Mouse (Mus musculus): Measurements from ENCODE around the gene Pde1c. TPM values are rescaled to one million over a fixed set of nuclear protein-coding genes. Genes with fewer than 3 reads are reported as not detected.
"Not testable (repeated sequence)": the region's sequence is repeated elsewhere in the genome, so short reads cannot be mapped to it uniquely, and the experiment has no call there.

Pde1c gene
- 1.0 to 3.6 TPM (median 2.7 TPM) in 3 replicates for total RNA-seq (2017)

DNA sequence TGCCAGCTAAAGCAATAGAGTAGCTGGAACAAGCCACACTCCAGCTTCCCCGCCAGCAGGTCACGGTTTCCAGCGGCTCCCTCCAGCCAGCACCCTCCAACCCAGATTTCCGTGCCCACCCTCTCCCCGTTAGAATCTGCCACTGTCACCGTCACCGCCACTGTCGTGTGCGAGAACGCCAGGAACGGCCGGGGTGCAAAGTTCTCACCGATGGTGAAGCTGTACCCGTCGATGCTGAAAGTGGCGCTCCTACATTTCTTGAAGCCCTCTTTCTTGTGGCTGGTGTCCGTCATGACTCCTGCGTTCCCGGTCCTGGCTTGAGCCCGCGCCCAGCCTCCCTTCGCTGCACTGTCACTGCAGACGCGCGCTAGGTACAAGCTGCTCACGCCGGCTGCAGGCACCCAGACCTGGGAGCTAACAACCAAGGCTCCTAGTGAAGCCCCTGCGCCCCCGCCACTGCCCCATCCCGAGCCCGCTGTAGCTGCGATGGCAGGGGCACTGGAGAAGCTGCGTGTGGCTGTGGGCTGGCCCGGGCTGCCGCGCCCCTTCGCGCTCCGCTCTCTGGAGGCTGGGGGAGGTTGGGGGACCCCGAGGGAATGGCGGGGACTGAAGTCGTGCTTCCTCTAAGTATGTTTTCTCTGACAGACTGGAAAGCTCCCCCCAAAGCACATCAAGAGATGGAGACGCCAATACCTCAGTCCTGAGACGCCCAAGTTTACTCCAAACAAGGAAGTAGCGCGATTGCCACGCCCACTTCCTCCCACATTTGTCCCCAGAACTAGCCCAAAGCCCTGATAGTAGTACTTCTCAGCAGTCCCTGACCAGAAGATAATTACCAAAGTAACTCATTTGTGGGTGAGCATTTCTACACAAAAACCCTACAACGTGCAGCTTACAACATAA is at the start of gene Pde1c:
Gene Pde1c, minus strand, starts transcription at position 634 of the 903 bp plus-strand sequence.
- 0 out of 2 replicates have a peak, but pooled peaks have one; percentile 31 for ATAC-seq (replicated peaks; ENCODE audit: insufficient number of reproducible peaks, low FRiP score, low TSS enrichment, poor library complexity, severe bottlenecking)

DNA sequence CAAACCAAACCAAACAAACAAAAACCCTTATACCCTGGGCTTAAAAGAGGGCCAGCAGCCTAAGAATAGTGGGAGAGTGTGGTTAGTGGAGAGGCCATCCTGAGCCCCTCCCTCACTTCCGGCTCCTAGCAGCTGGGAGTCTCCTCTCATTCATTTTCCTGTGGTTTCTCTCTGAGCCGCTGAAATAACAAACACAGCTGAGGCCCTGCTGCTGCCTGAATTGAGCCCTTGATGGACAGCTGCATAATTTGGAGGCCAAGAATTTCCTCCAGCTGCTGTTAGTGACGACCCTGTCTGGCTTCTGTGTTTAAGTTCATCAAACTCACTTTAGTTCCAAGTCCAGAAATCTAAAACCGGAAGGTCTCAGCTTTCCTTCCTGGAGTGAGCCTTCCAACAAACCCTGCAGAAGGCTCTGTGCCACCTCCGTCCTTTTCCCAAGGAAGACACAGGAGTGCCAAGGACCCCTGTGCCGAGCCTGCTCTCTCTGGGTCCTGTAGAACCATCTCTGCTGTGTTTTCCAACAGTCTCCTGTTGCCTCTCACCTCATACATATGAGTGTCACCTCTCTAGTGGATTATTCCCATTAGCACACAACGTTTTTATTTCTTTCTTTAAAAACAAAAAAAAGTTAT is 48.2 kb upstream of the Pde1c start:
- no peak for ATAC-seq (replicated peaks; ENCODE audit: insufficient number of reproducible peaks, low FRiP score, low TSS enrichment, poor library complexity, severe bottlenecking)

DNA sequence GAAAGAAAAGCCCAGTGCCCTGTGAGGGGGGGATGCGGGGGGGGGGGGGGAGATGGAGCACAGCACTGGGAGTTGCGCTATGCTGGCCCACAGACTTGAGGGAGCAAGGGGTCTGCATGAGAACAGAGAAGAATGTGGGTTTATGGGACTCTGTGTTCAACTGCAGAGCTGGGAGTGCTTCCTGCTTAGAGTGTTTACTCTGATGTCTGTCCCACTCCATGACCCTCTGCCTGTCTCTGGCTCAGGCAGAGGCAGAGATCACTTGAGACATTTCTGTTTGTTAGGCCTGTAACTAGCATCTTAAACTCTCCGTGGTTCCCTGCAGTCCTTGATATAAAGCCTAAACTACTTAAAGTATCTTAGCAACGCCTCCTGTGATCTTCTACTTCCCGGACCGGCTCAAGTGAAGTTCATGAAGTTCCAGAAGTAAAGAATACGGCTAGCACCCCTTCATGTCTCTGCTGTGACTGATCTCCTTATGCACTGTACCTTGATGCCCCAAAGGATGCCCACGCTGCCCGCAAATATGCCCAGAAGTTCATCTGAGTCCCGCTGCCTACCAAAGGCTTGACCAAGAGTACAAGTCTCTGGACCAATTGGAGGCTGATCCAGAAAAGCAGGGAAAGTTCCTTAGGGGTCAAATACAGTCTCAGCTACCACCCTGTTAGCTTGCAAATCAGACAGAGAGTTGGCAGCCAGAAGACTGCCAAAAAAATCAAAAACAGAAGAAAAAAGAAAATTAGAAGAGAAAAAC is 47.5 kb upstream of the Pde1c start:
- no peak for ATAC-seq (replicated peaks; ENCODE audit: insufficient number of reproducible peaks, low FRiP score, low TSS enrichment, poor library complexity, severe bottlenecking)

DNA sequence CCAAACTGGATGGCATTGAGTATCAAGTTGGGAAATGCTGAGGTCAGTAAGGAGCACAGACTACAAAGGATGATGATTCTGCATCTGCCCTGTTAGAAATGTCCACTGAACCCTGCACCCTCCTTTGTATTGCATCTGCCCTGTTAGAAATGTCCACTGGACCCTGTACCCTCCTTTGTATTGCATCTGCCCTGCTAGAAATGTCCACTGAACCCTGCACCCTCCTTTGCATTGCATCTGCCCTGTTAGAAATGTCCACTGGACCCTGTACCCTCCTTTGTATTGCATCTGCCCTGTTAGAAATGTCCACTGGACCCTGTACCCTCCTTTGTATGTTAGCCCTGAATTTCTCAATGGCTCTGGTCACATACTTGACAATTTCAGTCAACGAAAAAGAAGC is 40.6 kb upstream of the Pde1c start:
- not testable (repeated sequence) for ATAC-seq (replicated peaks; ENCODE audit: insufficient number of reproducible peaks, low FRiP score, low TSS enrichment, poor library complexity, severe bottlenecking)

DNA sequence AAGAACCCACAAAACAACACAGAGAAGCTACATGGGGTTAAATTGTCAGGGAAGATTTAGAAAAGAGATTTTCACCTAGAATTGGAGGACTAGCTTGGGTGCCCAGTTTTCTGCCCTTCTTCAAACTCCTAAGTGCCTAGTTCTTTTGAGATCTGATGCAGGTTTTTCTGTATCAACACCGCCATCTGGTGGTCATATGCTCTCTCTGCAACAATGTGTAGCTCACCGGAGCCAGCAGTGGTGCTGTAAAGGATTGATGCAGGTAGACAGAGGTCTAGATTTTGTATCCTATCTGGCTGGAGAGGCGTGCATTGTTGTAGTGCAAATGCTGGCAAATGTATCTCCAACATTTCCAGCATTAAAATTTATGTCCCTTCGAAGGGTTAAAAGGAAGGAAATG is 39.4 kb upstream of the Pde1c start:
- no peak for ATAC-seq (replicated peaks; ENCODE audit: insufficient number of reproducible peaks, low FRiP score, low TSS enrichment, poor library complexity, severe bottlenecking)

DNA sequence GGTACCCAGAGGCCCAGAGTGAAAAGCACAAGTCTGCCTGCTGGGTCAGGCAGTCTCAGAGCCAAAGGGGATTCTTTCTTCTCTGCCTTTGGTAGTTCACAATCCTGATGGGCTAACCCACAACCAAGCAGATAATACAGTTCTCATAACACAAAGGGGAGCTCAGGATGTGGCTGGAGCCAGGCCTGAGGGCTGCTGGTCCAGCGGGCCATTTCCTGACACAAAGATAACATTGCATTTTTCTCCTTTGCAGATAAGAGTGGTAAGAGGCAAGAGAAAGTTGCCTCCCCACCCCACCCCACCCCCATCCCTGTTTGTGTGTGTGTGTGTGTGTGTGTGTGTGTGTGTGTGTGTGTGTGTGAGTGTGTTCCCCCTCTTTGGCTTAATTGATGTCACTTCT is 10.7 kb upstream of the Pde1c start:
- ATAC-seq (replicated peaks; ENCODE audit: insufficient number of reproducible peaks, low FRiP score, low TSS enrichment, poor library complexity, severe bottlenecking), result no peak

DNA sequence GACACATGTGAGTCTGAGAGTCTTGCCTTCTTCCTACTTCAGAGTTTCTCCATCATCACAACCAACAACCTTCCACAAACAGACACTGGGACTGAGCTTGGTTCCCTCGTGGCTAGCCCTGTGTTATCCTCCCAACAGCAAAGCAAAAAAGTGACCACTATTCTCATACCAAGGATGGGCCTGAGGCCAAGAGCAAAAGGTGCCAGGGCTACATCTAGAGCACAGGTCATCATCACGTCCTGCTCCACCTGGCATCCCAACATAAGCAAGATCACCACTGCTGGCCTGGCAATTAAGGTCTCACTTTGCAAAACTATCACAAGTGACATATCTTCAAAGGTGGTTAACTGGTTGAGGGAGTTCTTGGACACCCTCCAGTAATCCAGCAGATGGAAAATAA is 8.0 kb downstream of the Pde1c start:
- no peak for ATAC-seq (replicated peaks; ENCODE audit: insufficient number of reproducible peaks, low FRiP score, low TSS enrichment, poor library complexity, severe bottlenecking)

DNA sequence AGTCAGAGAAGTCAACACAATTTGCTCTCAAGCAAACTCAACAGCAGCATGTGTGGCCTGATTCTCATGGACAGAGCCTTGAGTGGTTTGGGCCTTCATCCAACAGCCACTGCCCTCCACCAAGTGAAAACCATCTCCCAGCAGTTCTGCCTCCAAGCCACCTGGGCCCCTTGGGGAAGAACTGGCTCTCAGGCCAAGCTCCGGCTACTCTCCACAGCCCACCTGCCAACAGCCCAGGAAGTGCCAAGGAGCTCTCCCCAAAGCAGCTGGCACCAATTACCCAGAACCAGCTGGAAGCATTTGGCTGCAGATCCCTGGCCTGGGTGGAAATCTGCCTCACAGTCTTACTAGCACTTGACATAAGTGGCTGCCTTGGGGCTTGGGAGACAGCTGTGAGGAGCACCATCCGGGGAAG is 8.4 kb downstream of the Pde1c start:
- no peak for ATAC-seq (replicated peaks; ENCODE audit: insufficient number of reproducible peaks, low FRiP score, low TSS enrichment, poor library complexity, severe bottlenecking)

DNA sequence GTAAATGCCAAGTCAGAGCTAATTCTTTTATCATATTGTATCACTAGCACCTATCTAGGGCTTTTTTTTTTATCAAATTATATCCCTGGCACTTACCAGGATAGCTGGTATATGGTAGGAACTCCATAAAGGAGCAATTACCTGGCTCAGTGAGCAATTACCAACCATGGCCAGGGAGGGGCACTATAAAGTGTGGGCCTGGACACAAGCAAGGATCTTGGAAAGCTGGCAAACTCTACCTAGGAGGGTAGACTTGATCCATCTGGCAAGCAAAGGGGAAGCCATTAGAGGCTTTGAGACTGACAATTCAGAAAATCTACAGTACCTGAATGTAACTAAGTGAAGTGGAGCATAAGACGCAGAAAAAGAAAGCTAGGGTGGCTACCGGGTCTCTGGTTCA is 10.2 kb downstream of the Pde1c start:
- no peak for ATAC-seq (replicated peaks; ENCODE audit: insufficient number of reproducible peaks, low FRiP score, low TSS enrichment, poor library complexity, severe bottlenecking)

DNA sequence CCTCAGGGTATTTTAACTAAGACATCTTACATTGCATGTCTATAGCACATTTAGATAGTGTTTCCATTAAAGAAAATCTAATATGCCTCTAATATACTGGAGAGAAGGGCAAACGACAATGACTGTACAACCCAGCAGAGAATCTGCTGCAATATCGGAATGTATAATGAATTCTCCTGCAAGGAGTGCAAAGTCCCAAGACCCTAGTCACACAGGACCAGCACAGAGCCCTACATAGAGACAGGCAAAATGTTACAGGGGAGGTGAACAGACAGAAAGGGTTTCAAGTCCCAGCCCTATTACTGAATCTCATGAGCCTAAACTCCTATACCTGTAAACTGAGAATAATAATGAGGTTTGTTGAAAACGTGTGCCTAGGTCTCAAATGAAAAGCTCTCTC is 13.1 kb downstream of the Pde1c start:
- no peak for ATAC-seq (replicated peaks; ENCODE audit: insufficient number of reproducible peaks, low FRiP score, low TSS enrichment, poor library complexity, severe bottlenecking)

DNA sequence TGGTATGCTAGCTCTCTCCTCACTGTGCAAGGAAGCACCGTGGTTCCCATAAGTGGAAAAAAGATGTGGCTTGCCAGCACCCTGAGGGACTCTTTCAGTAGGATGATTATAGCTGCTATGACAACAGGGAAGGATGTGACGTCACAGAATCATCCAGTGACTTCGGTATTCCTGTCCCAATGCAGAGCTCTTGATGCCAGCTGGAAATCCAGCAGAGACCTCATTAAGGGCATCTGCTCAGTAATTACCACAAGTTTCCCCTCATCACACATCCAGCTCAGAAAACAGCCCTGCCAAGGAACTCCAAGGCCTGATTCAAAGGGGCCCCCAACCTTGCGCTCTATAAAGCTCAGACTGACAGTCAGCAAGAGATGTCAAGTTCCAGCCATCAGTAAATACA is 13.5 kb downstream of the Pde1c start:
- no peak for ATAC-seq (replicated peaks; ENCODE audit: insufficient number of reproducible peaks, low FRiP score, low TSS enrichment, poor library complexity, severe bottlenecking)

DNA sequence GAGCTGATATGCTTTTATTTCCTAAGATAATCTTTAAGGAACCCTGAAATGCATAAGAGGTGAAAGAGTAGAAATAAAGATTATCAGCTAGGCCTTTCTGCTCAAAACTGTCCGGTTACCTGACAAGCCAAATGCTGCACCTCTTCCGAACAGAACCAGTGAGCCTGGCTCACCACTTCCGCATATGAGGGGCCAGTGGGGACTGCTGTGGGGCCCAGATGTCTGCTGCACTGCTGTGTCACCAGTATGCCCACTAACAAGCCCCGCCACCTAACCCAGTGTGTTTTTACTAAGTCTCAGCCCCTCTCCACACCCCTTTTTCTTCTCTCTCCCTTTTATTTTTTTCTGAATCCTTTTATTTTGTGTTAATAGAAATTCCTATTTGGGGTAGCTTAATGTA is 17.9 kb downstream of the Pde1c start:
- no peak for ATAC-seq (replicated peaks; ENCODE audit: insufficient number of reproducible peaks, low FRiP score, low TSS enrichment, poor library complexity, severe bottlenecking)

DNA sequence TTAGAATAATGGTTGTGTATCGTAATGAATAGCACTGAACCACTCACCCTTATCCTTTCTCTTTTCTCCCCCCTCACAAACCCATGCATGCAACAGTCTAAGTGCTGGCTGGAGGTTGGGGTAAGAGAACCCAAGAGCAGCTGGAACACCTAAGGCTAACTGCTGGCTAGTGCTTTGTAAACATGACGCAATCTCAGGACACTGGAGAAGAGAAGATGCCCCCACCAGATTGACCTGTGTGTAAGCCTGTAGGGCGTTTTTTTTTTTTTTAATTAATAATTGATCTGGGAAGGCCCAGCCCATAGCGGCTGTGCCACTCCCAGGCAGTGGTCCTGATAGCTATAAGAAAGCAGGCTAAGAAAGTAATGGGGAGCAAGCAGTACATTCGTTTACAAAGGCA is 28.7 kb downstream of the Pde1c start:
- ATAC-seq (replicated peaks; ENCODE audit: insufficient number of reproducible peaks, low FRiP score, low TSS enrichment, poor library complexity, severe bottlenecking), result no peak

DNA sequence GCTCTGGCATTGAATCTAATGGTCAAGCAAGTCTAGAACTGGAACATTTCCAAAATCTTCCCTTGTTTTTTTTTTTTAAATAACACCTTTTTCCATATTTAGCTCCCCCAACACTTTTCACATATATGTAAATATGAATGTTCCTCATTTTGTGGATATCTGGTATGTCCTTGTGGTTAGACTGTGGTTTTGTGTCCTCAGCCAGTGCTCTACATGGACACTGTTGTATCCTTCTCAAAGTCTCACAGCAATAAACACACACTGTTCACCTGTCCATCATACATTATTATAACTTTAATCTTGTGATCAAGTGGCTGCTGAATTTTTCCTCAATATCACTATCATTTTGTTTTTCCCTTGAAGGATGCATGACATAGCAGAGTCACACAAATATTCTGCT is 34.2 kb downstream of the Pde1c start:
- ATAC-seq (replicated peaks; ENCODE audit: insufficient number of reproducible peaks, low FRiP score, low TSS enrichment, poor library complexity, severe bottlenecking), result no peak

DNA sequence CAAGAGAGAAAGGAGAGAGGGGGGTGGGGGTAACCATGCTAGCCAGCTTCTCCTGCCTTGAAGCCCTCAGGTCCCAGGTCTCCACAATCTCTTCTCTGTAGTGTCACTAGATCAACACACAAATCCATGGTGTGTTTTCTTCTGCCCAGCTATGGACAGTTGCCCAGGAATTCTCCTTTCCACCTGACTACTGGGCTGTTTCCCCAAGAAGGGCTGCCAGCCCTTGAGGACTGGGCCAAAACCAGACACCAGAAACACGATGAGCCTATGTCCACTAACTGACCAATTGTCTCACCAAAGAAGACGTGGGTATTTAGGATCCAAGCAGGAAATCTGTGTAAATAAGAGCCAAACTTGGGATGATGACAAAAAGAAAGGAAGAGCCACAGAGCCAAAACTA is 36.6 kb downstream of the Pde1c start:
- no peak for ATAC-seq (replicated peaks; ENCODE audit: insufficient number of reproducible peaks, low FRiP score, low TSS enrichment, poor library complexity, severe bottlenecking)

DNA sequence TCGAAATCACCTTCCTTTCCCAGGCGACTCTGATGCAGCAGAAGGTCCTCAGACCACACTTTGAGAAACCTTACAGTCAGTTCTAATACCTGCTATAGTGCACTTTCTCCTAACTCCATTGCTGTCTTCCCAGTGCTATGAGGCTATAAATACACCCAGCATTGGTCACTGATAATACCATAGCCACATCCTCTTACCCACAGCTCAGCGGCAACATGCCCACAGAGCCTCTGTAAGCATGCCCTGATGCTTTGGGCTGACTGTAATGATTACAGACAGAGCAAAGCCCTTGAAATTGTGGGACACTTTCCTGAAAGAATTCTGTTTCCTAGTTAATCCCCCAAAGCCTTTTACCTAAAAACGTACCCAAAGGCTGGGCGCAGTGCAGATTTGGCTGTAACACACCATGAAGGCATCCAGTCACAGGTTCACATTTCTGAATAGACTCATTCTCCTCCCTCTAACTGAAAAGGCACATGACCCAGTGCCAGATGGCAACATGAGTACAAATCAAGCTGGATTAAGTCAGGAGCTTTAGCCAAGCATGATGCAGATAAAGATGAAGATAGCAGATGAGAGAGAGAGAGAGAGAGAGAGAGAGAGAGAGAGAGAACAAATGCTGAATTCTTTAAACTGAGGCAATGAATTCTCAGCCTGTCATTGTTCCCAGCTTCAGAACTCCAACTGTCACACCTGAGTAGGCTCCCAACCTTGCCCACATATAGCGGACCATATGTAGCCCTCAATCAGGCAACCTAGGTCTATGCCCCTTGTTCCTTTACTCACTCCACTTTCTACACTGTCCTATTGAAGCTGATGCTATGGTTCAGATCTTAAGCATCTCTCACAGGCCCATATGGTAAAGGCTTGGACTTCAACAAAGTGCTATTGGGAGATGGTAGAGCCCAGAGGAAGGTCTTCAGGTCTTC is 44.7 kb downstream of the Pde1c start:
- ATAC-seq (replicated peaks; ENCODE audit: insufficient number of reproducible peaks, low FRiP score, low TSS enrichment, poor library complexity, severe bottlenecking), result no peak

DNA sequence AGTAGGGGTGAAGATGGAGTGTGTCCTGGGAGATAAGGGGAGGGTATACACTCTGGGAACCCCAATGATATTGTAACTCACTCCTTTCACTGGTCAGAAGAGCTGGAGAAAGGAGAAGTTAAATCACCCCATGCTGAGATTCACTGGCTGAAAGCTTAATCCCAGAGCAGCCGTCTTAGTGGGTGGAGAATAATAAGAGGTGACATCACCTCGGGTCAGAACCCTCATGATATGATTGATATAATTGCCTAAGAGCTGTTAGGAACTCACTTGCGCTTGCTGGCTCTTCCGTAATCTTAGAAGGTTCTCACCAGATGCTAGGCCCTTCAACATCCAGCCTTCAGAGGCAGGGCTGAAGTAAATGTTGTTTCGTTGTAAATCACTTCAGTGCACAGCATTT is 79.7 kb downstream of the Pde1c start:
- no peak for ATAC-seq (replicated peaks; ENCODE audit: insufficient number of reproducible peaks, low FRiP score, low TSS enrichment, poor library complexity, severe bottlenecking)

DNA sequence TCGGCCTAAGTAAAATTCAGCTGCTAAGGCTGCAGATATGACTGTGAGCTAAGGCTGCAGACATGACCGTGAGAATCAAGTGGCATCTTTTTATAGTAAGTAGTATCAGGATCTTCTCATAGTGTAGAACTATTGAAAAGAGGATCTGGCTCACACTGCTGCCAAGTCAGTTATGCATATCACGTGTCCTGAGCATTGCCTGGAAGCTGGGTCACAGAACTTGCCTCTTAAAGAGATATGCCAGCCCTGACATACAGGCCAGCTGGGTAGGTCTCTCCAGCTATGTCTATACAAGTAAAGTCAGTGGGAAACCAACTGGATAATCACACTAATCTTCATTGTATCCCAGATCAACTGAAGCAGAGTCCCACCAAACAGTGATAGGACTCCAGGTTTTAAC is 83.8 kb downstream of the Pde1c start:
- ATAC-seq (replicated peaks; ENCODE audit: insufficient number of reproducible peaks, low FRiP score, low TSS enrichment, poor library complexity, severe bottlenecking), result no peak
